Mouse (Mus musculus): Measurements from ENCODE around the gene Ccdc57. TPM values are rescaled to one million over a fixed set of nuclear protein-coding genes. Genes with fewer than 3 reads are reported as not detected.

The Ccdc57 gene
- total RNA-seq, 1 experiment from 2014 or later: 9.2 TPM

DNA sequence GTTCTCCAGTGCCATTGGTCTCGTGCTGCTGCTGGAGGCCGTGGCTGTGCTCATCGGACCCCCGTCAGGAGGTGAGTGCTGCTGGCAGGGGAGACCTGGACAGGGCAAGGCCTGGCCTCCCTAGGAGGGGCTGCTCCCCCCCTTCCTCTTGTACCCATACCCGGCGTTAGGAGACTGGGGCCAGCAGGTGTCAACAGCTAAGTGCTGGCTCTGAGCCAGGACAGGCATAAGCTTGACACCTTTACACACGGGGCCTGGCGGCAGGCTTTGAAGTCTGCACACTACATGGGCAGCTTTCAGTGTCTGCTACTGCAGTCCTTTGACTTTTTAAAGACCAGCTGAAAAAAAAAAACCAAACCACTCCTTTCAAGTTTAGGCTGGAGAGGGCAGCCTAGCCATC is 24.4 kb upstream of the Ccdc57 start:
- no peak for ATAC-seq (replicated peaks in 1 of 2; ENCODE audit: insufficient read depth in 1 of 2, low FRiP score in 2 of 2, low TSS enrichment in 1 of 2, low read depth in 1 of 2, poor library complexity in 2 of 2, severe bottlenecking in 2 of 2)

GRCm38 (mm10) chr11:120955701-120956100 is 23.0 kb upstream of the Ccdc57 start:
- ATAC-seq (replicated peaks in 1 of 2; ENCODE audit: insufficient read depth in 1 of 2, low FRiP score in 2 of 2, low TSS enrichment in 1 of 2, low read depth in 1 of 2, poor library complexity in 2 of 2, severe bottlenecking in 2 of 2): no peak

GRCm38 (mm10) chr11:120954936-120955335 is 22.3 kb upstream of the Ccdc57 start:
- no peak for ATAC-seq (replicated peaks in 1 of 2; ENCODE audit: insufficient read depth in 1 of 2, low FRiP score in 2 of 2, low TSS enrichment in 1 of 2, low read depth in 1 of 2, poor library complexity in 2 of 2, severe bottlenecking in 2 of 2)

DNA sequence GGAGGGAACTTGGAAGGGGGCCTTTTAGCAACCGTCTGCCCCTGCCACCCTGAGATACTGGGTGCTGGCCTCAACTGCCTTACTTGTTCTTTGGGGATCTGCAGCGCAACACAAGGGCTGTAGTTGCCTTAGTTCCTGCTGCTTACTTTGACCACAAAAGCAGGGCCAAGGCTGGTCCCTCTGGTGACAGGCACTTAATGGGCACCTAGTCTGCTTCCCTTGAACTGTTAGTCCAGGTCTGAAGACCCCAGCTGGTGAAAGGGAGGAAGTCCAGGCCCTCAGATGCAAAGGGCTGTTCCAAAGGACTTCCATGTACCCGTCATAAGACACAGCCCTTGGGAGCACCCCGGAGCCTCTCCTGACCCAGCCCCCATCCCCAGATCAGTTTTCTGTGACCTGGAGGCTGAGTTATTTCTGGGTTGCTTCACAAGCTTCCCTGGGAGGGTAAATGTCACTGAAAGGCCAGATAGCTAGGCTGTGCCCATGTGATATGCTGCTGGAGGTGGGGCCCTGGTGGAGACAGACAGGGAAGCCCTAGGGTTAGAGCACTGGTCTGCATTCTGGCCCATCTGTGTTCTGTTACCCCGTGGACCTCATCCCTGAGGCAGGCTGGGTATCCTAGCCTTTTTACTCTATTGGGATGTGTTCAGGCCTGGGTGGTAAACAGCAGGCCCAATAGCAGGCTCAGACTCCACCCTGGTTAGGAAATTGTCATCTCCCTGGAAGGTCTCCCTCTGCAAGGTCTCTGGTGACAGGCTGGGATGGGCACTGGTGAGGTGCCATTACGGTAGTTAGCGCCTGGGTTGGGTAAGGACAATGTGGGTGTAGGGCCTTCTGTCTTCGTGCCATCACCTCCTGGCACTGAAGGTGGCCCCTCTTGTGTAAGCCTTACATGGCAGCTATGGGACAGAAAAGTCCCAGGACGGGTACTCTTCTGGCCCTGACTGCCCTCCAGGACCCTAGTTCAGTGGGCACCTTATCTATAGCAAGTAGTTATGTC is 19.4 kb upstream of the Ccdc57 start:
- no peak for ATAC-seq (replicated peaks in 1 of 2; ENCODE audit: insufficient read depth in 1 of 2, low FRiP score in 2 of 2, low TSS enrichment in 1 of 2, low read depth in 1 of 2, poor library complexity in 2 of 2, severe bottlenecking in 2 of 2)

DNA sequence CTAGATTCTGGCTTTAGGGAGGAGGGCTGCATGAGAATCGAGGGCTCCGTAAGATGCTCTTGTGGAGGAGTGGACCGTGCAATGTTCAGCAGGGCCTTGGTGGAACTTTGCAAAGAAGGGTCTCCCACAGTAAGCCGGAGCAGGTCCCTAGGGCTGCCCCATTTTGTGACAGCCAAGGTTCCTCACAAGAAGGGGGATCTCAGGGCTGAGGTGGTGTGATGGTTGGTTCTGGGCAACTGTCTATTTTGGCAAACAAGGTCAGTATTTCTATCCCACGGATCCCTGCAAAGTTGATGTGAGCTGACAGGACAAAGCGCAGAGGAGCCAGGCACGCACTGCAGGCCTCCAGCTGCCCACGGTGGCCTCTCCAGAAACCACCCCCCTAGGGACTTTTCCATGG is 18.6 kb upstream of the Ccdc57 start:
- ATAC-seq (replicated peaks in 1 of 2; ENCODE audit: insufficient read depth in 1 of 2, low FRiP score in 2 of 2, low TSS enrichment in 1 of 2, low read depth in 1 of 2, poor library complexity in 2 of 2, severe bottlenecking in 2 of 2): no peak

- ATAC-seq (replicated peaks in 1 of 2; ENCODE audit: insufficient read depth in 1 of 2, low FRiP score in 2 of 2, low TSS enrichment in 1 of 2, low read depth in 1 of 2, poor library complexity in 2 of 2, severe bottlenecking in 2 of 2): peak; percentile 74 to 81
Measured at GRCm38 (mm10) chr11:120950281-120951202, 17.9 kb upstream of the Ccdc57 start.

DNA sequence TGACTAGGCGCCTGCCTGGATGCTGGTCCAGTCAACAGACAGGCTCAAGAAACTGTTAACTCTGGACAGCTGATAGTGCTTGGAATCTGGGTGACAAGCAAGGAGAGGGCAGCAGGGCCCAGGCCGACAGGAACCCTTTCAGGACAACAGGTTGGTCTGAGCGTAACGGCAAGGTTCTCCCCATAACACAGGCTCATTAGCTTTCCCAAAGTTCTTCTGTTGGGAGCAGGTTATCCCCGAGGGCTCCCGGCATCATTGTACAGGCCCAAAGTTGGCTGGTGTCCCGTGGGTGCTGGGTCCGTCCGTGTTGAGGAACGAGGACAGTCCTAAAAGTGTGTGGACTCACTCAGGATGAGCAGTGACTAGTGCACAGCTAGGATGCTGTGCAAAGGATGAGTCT is 17.2 kb upstream of the Ccdc57 start:
- no peak for ATAC-seq (replicated peaks in 1 of 2; ENCODE audit: insufficient read depth in 1 of 2, low FRiP score in 2 of 2, low TSS enrichment in 1 of 2, low read depth in 1 of 2, poor library complexity in 2 of 2, severe bottlenecking in 2 of 2)

DNA sequence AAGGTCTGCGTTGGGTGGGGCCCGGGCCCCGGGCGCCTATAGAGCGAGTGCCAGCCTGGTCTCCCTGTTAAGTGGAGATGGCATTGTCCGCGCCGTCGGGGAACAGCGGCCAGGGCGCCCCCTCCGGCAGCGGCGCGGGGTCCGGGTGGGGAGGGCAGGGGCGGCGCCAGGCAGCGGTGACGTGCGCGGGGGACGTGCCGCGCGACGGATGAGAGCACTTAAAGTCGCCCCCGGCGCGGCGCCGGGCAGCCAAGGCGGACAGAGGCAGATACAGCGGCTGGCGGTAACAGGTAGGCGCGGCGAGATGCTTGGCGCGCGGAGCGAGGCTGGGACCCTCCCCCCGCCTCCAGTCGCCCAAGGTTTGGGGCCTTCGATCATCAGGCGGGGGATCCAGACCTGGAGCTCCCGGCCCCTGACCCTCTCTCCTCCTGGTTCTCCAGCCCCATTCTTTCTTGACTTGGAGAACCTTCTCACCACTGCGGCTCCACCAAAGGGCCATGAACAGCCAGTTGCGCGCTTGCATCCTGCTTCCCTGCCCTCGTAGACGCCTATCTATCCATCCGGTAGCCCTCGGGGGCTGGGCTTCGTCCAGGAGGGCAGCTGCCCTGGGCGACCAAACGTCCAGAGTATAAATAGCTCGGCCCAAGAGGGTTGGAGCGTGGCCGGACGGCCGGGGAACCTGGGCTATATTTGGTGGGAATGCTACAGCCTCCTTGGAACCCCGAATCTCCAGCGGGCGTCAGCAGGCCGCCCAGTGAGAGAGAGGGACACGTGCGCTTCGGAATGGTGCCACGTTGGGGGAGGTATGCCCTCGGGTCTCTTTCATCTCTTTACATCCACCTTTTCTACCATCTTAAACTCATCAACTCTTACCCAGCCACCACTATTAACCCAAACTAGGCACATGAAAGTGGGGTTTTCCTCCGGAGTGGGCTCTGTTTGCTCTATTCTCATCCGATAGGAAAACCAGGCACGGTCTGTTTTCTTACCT is 16.5 kb upstream of the Ccdc57 start:
- ATAC-seq (replicated peaks in 1 of 2; ENCODE audit: insufficient read depth in 1 of 2, low FRiP score in 2 of 2, low TSS enrichment in 1 of 2, low read depth in 1 of 2, poor library complexity in 2 of 2, severe bottlenecking in 2 of 2): peak; percentile 20 to 35; a peak in 3 of 4 replicates

DNA sequence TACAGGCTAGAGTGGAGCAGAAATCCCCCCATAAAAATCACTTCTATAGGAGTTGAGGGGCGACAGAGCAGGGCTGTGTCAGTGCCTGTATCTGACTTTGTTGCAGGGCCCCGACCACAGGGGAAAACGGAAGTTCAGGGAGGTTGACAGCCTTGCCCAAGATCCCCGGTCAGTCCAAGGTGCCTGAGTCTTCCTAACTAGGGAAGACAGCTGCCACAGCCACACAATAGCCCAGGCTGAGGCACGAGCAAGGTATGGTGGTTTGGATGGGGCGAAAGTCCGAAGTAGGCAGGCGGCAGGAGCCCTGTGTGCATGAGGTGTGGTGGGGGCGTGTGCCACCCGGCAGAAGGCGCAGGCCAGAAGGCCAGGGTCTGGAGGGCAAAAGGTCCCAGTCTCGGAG is 15.7 kb upstream of the Ccdc57 start, which contains the start of gene Slc16a3:
Slc16a3 (plus strand) TSS at position 153 of the 400 bp plus-strand sequence.
- ATAC-seq (replicated peaks in 1 of 2; ENCODE audit: insufficient read depth in 1 of 2, low FRiP score in 2 of 2, low TSS enrichment in 1 of 2, low read depth in 1 of 2, poor library complexity in 2 of 2, severe bottlenecking in 2 of 2): peak; percentile 54 to 57; a peak in 3 of 4 replicates

DNA sequence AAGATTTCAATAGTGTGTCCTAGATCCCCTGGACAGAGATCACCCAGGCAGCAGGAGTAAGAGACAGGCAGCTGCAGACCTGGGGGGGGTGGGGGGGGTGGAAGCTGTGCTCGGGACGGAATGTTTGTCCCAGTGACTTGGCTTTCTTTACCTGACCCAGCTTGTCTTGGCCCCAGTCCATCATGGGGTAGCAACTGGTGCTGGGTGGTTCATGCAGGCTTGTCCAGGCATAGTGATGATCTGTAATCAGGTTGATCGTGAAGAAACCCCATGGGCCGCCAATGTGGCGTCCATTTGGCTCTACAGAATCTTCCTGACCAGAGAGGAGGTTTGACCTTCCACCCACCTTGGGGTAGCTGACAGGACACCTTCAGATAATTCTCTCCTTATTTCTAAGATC is 13.3 kb upstream of the Ccdc57 start:
- no peak for ATAC-seq (replicated peaks in 1 of 2; ENCODE audit: insufficient read depth in 1 of 2, low FRiP score in 2 of 2, low TSS enrichment in 1 of 2, low read depth in 1 of 2, poor library complexity in 2 of 2, severe bottlenecking in 2 of 2)

DNA sequence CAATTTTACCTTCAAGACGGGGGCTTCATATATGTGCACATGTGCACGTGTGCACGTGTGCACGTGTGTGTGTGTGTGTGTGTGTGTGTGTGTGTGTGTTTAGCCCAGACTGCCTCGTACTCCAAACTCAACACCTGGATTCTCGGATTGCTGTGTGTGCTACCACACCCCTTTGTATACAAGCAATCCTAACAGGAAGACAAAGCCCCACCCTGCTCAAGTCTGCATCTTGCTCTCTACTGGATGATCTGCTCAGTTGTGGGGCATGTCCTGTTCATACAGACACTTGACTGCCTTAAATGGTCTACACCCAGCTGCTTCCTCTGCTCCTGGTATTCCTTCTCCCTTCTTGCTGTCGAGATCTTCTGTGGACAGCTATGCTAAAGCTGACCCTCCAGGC is 12.6 kb upstream of the Ccdc57 start:
- ATAC-seq (replicated peaks in 1 of 2; ENCODE audit: insufficient read depth in 1 of 2, low FRiP score in 2 of 2, low TSS enrichment in 1 of 2, low read depth in 1 of 2, poor library complexity in 2 of 2, severe bottlenecking in 2 of 2): no peak

DNA sequence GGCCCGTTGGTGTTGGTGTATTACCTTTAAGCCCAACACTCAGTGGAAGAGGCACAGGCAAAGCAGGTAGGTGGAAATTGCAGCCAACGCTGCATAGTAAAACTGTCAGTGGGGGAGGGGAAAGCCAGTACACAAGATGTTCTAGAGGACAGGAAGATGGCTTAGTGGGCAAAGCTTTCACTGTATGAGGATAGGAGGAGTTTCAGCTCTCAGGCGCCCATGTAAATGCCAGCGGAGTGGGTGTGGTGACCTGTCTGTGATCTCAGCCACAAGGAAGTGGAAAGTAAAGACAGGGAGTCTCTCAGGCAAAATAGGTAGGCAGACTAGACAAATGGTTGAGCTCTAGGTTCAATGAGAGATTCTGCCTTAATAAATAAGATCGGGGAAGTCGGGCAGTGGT is 8.3 kb upstream of the Ccdc57 start:
- ATAC-seq (replicated peaks in 1 of 2; ENCODE audit: insufficient read depth in 1 of 2, low FRiP score in 2 of 2, low TSS enrichment in 1 of 2, low read depth in 1 of 2, poor library complexity in 2 of 2, severe bottlenecking in 2 of 2): no peak

DNA sequence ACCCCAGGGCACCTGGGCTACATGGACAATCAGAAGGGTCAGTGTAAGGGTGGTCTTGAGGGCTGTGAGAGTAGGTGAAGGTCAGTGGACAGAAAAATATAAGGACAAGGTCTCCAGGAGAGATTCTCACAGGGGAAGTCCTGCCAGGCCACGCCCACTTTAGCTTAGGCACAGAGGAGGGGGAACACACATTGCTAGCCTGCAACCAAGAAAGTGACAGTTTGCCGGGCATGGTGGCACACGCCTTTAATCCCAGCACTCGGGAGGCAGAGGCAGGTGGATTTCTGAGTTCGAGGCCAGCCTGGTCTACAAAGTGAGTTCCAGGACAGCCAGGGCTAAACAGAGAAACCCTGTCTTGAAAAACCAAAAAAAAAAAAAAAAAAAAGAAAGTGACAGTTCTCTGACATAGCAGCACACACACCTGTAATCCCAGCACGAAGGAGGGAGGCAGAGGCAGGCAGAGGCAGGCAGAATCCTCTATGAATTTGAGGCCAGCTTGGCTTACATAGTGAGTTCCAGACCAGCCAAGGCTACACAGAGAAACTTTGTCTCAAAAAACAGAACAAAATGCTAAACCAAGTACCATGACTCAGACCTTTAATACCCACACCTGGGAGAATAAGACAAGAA is 7.2 kb upstream of the Ccdc57 start:
- ATAC-seq (replicated peaks in 1 of 2; ENCODE audit: insufficient read depth in 1 of 2, low FRiP score in 2 of 2, low TSS enrichment in 1 of 2, low read depth in 1 of 2, poor library complexity in 2 of 2, severe bottlenecking in 2 of 2): no peak

DNA sequence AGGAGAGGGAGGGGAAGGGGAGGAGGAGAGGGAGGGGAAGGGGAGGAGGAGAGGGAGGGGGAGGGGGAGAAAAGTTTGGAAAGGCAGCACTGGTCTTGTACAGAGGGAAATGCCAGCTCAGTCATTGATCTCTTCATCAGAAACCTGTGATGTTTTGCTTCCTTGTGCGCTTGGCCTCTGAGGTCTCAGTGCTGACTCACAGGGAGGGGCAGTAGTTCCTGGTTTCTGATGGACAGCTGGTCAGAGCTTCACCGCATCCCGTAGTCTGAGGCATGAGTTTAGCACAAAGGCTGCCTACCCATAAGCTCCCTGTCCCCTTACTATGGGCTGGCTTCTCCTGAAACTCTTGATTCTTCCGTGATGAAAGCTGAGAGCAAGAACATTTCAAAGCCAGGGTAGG is 6.1 kb upstream of the Ccdc57 start:
- ATAC-seq (replicated peaks in 1 of 2; ENCODE audit: insufficient read depth in 1 of 2, low FRiP score in 2 of 2, low TSS enrichment in 1 of 2, low read depth in 1 of 2, poor library complexity in 2 of 2, severe bottlenecking in 2 of 2): peak; percentile 38 to 88; a peak in 3 of 4 replicates

GRCm38 (mm10) chr11:120937976-120938375 is 5.3 kb upstream of the Ccdc57 start:
- ATAC-seq (replicated peaks in 1 of 2; ENCODE audit: insufficient read depth in 1 of 2, low FRiP score in 2 of 2, low TSS enrichment in 1 of 2, low read depth in 1 of 2, poor library complexity in 2 of 2, severe bottlenecking in 2 of 2): peak; percentile 49 to 63; a peak in 2 of 4 replicates

GRCm38 (mm10) chr11:120931479-120931878 is 1.2 kb downstream of the Ccdc57 start:
- ATAC-seq (replicated peaks in 1 of 2; ENCODE audit: insufficient read depth in 1 of 2, low FRiP score in 2 of 2, low TSS enrichment in 1 of 2, low read depth in 1 of 2, poor library complexity in 2 of 2, severe bottlenecking in 2 of 2): no peak
